Mouse (Mus musculus): Measurements from ENCODE around the gene Padi1. TPM values are rescaled to one million over a fixed set of nuclear protein-coding genes. Genes with fewer than 3 reads are reported as not detected.

Gene Padi1
- total RNA-seq, 2 experiments from 2014 or later, result not detected

Other genes starting within 250 kb of the Padi1 start
- gene Arhgef10l, start 179.8 kb downstream of the Padi1 start, total RNA-seq (2021), result 10 to 100 TPM; 62.5 TPM
- gene Rcc2, start 145.2 kb downstream of the Padi1 start, total RNA-seq (2021), result 10 to 100 TPM; 19.6 to 27.0 TPM
- gene Padi6, start 103.1 kb downstream of the Padi1 start, total RNA-seq (2021), result not detected
- gene Padi4, start 71.5 kb downstream of the Padi1 start, total RNA-seq (2021), result under 1 TPM; 0.74 to 0.78 TPM
- gene Padi3, start 35.1 kb downstream of the Padi1 start, total RNA-seq (2021), result under 1 TPM; 0.07 to 0.17 TPM
- 1 to 10 TPM in 1 of 2 experiments, under 1 TPM in 1; 0.41 to 1.1 TPM for gene Padi2, start 60.6 kb upstream of the Padi1 start, total RNA-seq (2021)
- gene Sdhb, start 115.4 kb upstream of the Padi1 start, total RNA-seq (2021), result 100 to 1,000 TPM; 916 to 936 TPM
- 10 to 100 TPM; 20.7 to 21.7 TPM for gene Atp13a2, start 141.1 kb upstream of the Padi1 start, total RNA-seq (2021)
- gene Mfap2, start 164.6 kb upstream of the Padi1 start, total RNA-seq (2021), result 10 to 100 TPM; 24.5 to 28.1 TPM
- gene Crocc, start 214.8 kb upstream of the Padi1 start, total RNA-seq (2021), result 1 to 10 TPM; 6.0 to 6.2 TPM
- 10 to 100 TPM; 22.2 to 22.6 TPM for gene Necap2, start 232.6 kb upstream of the Padi1 start, total RNA-seq (2021)
- gene Spata21, start 242.6 kb upstream of the Padi1 start, total RNA-seq (2021), result not detected

Measured in heart, postnatal 14 days (tissue).